Mouse (Mus musculus) midbrain, embryonic 11.5 days (tissue): Measurements from ENCODE around the gene Tert. TPM values are rescaled to one million over a fixed set of nuclear protein-coding genes. Genes with fewer than 3 reads are reported as not detected.

Experiments used
- ATAC-seq: fragments of 200-750 bp; cut with Nextera tagmentation; 2 replicates; pipeline ENCODE4 v1.8.0; 2017; ENCODE audit warnings: moderate TSS enrichment, moderate library complexity; ENCODE audit not compliant: low FRiP score
- DNase-seq: peaks from one replicate; pipeline ENCODE4 v3.0.0; 2015; ENCODE audit warnings: low spot score; ENCODE audit errors: missing footprints
- H3K27ac ChIP-seq: fragments of 300-500 bp; sonication (generic); 2 replicates; pipeline ENCODE4 v1.5.1; 2014; ENCODE audit warnings: low read depth, low read length
- H3K27me3 ChIP-seq: fragments of 300-500 bp; sonication (generic); 2 replicates; pipeline ENCODE4 v1.6.1; 2014; ENCODE audit warnings: mild to moderate bottlenecking, low read length, moderate library complexity, mixed read lengths; ENCODE audit not compliant: control insufficient read depth, insufficient read depth
- H3K36me3 ChIP-seq: fragments of 300-500 bp; sonication (generic); 2 replicates; pipeline ENCODE4 v1.6.1; 2014; ENCODE audit warnings: mild to moderate bottlenecking, low read length, moderate library complexity, mixed read lengths; ENCODE audit not compliant: control insufficient read depth, insufficient read depth
- H3K4me1 ChIP-seq: fragments of 300-500 bp; sonication (generic); 2 replicates; pipeline ENCODE4 v1.6.1; 2014; ENCODE audit warnings: low read length; ENCODE audit not compliant: control insufficient read depth, insufficient read depth
- H3K4me2 ChIP-seq: fragments of 300-500 bp; sonication (generic); 2 replicates; pipeline ENCODE4 v1.6.1; 2014; ENCODE audit warnings: mild to moderate bottlenecking, moderate library complexity
- H3K4me3 ChIP-seq: fragments of 300-500 bp; sonication (generic); 2 replicates; pipeline ENCODE4 v1.5.1; 2014; ENCODE audit warnings: low read depth, low read length
- H3K9ac ChIP-seq: fragments of 300-500 bp; sonication (generic); 2 replicates; pipeline ENCODE4 v1.6.1; 2014; ENCODE audit warnings: low read length
- H3K9me3 ChIP-seq: fragments of 300-500 bp; sonication (generic); 2 replicates; pipeline ENCODE4 v1.6.1; 2016; ENCODE audit warnings: low read length; ENCODE audit not compliant: control insufficient read depth
- WGBS: fragments of 180-500 bp; shearing (Covaris S2); extraction: QIAGEN DNeasy Blood & Tissue Kit; methylation state at CpG from one replicate; pipeline ENCODE4 v1.1.7; 2014; 5-methylcytosine and 5-hydroxymethylcytosine counted together
- polyA plus RNA-seq: library from polyadenylated mRNA; unstranded; fragments of >200 nt; fragmentation: Nextera tagmentation; extraction: Ambion mirVana; gene quantifications from 2 replicates; pipeline ENCODE4 v1.2.1, GENCODE M21; 2014

Tert gene
- 2.1 and 2.5 TPM in 2 replicates for polyA plus RNA-seq

DNA sequence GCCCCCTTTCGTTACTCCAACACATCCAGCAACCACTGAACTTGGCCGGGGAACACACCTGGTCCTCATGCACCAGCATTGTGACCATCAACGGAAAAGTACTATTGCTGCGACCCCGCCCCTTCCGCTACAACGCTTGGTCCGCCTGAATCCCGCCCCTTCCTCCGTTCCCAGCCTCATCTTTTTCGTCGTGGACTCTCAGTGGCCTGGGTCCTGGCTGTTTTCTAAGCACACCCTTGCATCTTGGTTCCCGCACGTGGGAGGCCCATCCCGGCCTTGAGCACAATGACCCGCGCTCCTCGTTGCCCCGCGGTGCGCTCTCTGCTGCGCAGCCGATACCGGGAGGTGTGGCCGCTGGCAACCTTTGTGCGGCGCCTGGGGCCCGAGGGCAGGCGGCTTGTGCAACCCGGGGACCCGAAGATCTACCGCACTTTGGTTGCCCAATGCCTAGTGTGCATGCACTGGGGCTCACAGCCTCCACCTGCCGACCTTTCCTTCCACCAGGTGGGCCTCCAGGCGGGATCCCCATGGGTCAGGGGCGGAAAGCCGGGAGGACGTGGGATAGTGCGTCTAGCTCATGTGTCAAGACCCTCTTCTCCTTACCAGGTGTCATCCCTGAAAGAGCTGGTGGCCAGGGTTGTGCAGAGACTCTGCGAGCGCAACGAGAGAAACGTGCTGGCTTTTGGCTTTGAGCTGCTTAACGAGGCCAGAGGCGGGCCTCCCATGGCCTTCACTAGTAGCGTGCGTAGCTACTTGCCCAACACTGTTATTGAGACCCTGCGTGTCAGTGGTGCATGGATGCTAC lies at the start of gene Tert:
Tert (plus strand) TSS at position 167 of the 805 bp plus-strand sequence.
- H3K4me2 ChIP-seq: peak within 1 kb of the TSS; percentile 92
- ATAC-seq (peak; percentile 84), DNase-seq (peak; percentile 96)
- no peaks in the 10 kb centered on the region for H3K9me3 ChIP-seq
- no peak within 1 kb of the TSS for H3K27ac ChIP-seq
- H3K36me3 ChIP-seq: no peaks in the 10 kb centered on the region; the same call in 1 of the 2 replicates
- H3K27me3 ChIP-seq: no peaks in the 10 kb centered on the region
- WGBS: 12% methylated on average over 47 of the region's 47 CpGs
- H3K9ac ChIP-seq: peak within 1 kb of the TSS; percentile 80
- H3K4me1 ChIP-seq: peaks cover 7% of the 10 kb centered on the region
- H3K4me3 ChIP-seq: peak within 1 kb of the TSS; percentile 54

DNA sequence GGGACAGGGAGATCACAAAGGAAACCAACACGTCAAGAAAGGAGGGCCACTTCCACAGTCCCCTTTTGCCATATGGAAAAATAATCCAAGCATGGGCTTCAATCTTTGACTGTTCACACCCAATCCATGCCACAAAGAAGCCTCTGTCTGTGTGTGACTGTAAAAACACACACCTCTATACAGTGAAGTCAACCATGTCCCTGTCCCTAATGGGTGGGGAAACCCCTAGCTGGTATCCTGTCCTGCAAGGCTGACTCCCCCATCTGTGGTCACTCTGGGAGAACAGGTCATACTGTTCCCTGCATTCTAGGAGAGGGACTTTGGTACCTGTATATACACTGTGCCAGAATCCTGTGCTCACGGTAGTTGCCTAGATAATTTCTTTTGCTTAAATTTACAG lies 49.4 kb upstream of the Tert start:
- no peak for ATAC-seq
- Histone ChIP-seq H3K27me3 (no peaks in the 10 kb centered on the region), H3K27ac (no peak overlapping the region), H3K4me2 (no peak overlapping the region), H3K4me3 (no peak overlapping the region), H3K4me1 (no peaks in the 10 kb centered on the region), H3K36me3 (no peaks in the 10 kb centered on the region), H3K9me3 (no peaks in the 10 kb centered on the region), H3K9ac (no peak overlapping the region)
- DNase-seq: no peak
- 75% methylated on average over 2 of the region's 2 CpGs for WGBS

DNA sequence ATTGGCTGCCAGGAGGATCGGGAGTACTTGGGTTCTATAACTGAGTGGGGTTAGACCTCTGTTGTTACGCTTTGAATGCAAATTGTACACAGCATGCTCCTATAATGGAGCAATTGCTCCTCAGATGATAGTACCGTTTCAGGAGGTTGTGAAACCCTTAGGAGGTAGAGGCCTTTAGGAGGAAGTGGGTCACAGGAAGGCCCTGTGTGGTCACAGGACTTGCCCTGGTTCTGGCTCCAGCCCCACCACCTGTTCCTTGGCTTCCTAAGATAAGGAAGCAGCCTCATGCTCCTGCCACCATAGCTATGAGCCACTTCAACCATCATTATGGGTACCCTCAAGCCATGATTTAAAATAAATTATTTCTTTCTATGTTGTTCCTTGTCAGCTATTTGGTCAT lies 35.2 kb upstream of the Tert start:
- Histone ChIP-seq H3K9me3 (no peaks in the 10 kb centered on the region), H3K4me1 (no peaks in the 10 kb centered on the region), H3K9ac (no peak overlapping the region), H3K27me3 (no peaks in the 10 kb centered on the region), H3K4me3 (no peak overlapping the region), H3K36me3 (no peaks in the 10 kb centered on the region), H3K27ac (no peak overlapping the region), H3K4me2 (no peak overlapping the region)
- no peak for DNase-seq
- 84% methylated on average over 3 of the region's 3 CpGs for WGBS
- ATAC-seq: no peak

DNA sequence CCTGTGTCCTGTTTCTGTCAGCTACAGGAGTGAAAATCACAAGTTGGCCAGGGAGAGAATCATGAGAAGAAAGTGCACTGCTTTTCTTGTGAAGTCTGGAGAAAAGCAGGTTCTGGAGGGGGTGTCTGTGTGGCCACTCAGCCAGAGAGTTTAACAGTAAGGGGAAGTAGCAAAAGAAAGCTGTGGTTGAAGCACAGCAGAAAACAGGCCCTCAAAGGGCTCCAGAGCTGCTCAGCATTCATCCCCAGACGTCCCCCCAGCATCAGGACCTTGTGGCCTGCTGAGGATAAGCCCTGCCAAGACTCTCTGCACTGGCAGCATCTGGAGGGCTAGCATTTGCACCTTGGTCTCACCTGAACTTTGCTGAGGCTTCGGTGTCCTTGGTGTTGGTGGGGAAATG lies 34.2 kb upstream of the Tert start:
- 43% methylated on average over 2 of the region's 2 CpGs for WGBS
- no peak for ATAC-seq
- H3K9me3 ChIP-seq: no peaks in the 10 kb centered on the region

DNA sequence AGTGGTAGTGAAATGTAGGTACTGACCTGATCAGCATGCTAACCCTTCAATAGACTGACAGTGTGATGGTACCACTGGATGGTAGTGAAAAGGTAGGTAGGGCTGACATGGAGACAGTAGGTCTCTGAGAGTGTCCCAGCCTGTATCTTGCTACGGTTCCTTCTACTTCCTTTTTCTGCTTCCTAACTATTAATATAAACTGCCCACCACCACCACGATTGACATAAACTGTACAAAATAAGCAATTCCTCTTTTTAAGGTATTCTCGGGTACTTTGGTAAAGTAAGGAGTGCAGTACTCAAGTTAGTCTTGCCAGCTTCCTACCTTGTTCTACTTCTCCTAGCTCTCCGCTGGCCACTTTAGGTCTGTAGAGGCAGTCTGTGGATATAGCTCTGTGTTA lies 30.4 kb upstream of the Tert start:
- no peak overlapping the region for H3K4me3 ChIP-seq
- H3K9ac ChIP-seq: no peak overlapping the region
- H3K27ac ChIP-seq: no peak overlapping the region
- 73% methylated on average over 4 of the region's 4 CpGs for WGBS
- H3K4me1 ChIP-seq: no peaks in the 10 kb centered on the region
- no peak for ATAC-seq
- no peaks in the 10 kb centered on the region for H3K27me3 ChIP-seq
- no peaks in the 10 kb centered on the region for H3K36me3 ChIP-seq
- no peak overlapping the region for H3K4me2 ChIP-seq
- no peak for DNase-seq
- H3K9me3 ChIP-seq: no peaks in the 10 kb centered on the region

More for the DNA sequence above, 34.2 kb upstream of the Tert start:
- Histone ChIP-seq H3K36me3 (no peaks in the 10 kb centered on the region), H3K27ac (no peak overlapping the region), H3K4me1 (no peaks in the 10 kb centered on the region), H3K9ac (no peak overlapping the region), H3K27me3 (no peaks in the 10 kb centered on the region), H3K4me3 (no peak overlapping the region), H3K4me2 (no peak overlapping the region)
- DNase-seq: no peak

DNA sequence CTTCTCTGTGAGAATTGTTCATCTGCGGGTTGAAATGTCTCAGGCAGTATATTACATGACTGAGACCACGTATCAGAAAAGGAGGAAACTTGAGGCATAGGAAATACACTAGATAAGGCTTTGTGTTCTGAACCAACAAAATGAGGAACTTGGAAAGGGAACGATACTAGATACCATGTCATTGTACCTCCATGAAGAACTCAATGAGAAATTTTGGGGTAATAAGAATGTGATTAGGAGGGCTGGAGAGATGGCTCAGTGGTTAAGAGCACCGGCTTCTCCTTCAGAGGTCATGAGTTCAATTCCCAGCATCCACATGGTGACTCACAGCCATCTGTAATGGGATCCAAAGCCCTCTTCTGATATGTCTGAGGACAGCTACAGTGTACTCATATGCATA lies 26.5 kb upstream of the Tert start:
- Histone ChIP-seq H3K4me3 (no peak overlapping the region), H3K9me3 (no peaks in the 10 kb centered on the region), H3K4me2 (no peak overlapping the region), H3K27me3 (no peaks in the 10 kb centered on the region), H3K27ac (no peak overlapping the region), H3K9ac (no peak overlapping the region), H3K36me3 (no peaks in the 10 kb centered on the region), H3K4me1 (peaks cover 11% of the 10 kb centered on the region)
- ATAC-seq: no peak
- 75% methylated on average over 4 of the region's 4 CpGs for WGBS
- DNase-seq: no peak

DNA sequence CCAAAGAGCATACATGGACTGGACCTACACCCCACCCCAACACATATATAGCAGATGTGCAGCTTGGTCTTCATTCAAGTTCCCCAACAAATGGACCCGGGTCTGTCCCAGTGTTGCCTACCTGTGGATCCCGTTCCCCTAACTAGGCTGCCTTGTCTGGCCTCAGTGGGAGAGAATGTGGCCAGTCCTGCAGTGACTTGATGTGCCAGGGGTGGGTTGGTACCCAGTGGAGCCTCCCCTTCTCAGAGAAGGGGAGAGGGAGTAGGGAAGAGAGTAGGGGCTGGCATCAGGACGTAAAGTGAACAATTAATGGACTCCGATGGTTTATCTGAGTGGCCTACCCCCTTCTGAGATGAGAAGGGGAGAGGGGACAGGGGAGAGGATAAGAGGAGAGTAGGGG lies 23.7 kb upstream of the Tert start:
- Histone ChIP-seq H3K9ac (peak overlapping the region; percentile 89), H3K4me1 (peaks cover 14% of the 10 kb centered on the region), H3K27ac (no peak overlapping the region), H3K36me3 (peaks cover 4% of the 10 kb centered on the region; the same call in 1 of the 2 replicates), H3K27me3 (no peaks in the 10 kb centered on the region), H3K9me3 (no peaks in the 10 kb centered on the region), H3K4me2 (peak overlapping the region; percentile 95), H3K4me3 (peak overlapping the region; percentile 87)
- peak; percentile 87 for DNase-seq
- 51% methylated on average over 4 of the region's 4 CpGs for WGBS
- 0 out of 2 replicates have a peak, but pooled peaks have one; percentile 10 for ATAC-seq

DNA sequence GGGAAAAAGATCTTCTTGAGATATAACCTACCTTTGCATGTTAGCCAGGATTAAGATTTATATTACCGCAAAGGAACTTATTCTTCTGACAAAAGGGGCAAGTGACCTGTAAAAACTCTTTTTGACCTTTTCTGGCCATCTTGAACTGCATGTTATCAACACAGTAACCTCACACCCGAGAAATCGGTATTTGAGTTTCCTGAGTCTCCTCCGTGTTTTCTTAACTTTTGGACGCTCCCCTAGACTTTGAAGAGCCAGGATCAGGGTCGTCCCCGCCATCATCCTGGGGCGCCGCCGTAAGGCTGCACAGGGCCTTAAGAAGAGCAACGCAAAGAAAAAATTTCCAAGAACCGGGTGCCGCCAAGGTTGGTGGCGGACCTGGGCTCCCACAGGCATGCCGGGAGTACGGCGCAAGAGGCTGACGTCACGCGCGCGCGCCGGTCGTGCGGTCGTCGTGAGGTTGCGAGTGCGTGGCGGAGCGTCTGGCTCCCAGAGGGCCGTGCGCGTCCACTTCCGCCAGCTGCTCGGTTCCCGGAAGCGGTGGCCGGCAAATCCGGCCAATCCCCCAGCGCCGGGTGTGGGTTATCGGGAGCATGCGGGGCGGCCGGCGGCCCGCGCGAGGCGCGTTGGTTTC lies 23.1 kb upstream of the Tert start, which contains the start of gene Clptm1l:
Clptm1l (plus strand) TSS at position 485 of the 634 bp plus-strand sequence.
- Histone ChIP-seq H3K27ac (no peak within 1 kb of the TSS), H3K27me3 (no peaks in the 10 kb centered on the region), H3K36me3 (peaks cover 4% of the 10 kb centered on the region; the same call in 1 of the 2 replicates), H3K4me3 (peak within 1 kb of the TSS; percentile 87), H3K4me1 (peaks cover 14% of the 10 kb centered on the region), H3K9me3 (no peaks in the 10 kb centered on the region), H3K4me2 (peak within 1 kb of the TSS; percentile 95), H3K9ac (peak within 1 kb of the TSS; percentile 89)
- under 1% methylated on average over 53 of the region's 53 CpGs for WGBS
- peak; percentile 99 for DNase-seq
- peak; percentile 98 for ATAC-seq
